Mouse (Mus musculus) liver, embryonic 11.5 days (tissue): ENCODE measurements around the gene Lpp. TPM values are rescaled to one million over a fixed set of nuclear protein-coding genes. Genes with fewer than 3 reads are reported as not detected.

Experiments used
- ATAC-seq: fragments of 200-750 bp; cut with Nextera tagmentation; replicated peaks from 2 replicates; pipeline ENCODE4 v1.8.0; 2017; ENCODE audit warnings: moderate number of reproducible peaks, mild to moderate bottlenecking, moderate TSS enrichment, moderate library complexity; ENCODE audit not compliant: low FRiP score
- DNase-seq: peaks from one replicate; pipeline ENCODE4 v3.0.0-alpha.2; 2017; ENCODE audit warnings: low spot score
- H3K27ac ChIP-seq: fragments of 300-500 bp; sonication (generic); 2 replicates; pipeline ENCODE4 v1.5.1; 2014; ENCODE audit warnings: mild to moderate bottlenecking, low read depth, low read length, control low read depth
- H3K27me3 ChIP-seq: fragments of 300-500 bp; sonication (generic); replicated peaks from 2 replicates; pipeline ENCODE4 v1.6.1; 2014; ENCODE audit warnings: low read length, mixed read lengths; ENCODE audit not compliant: control insufficient read depth, insufficient read depth
- H3K36me3 ChIP-seq: fragments of 300-500 bp; sonication (generic); 2 replicates; pipeline ENCODE4 v1.6.1; 2014; ENCODE audit warnings: mild to moderate bottlenecking, low read length, moderate library complexity, mixed read lengths; ENCODE audit not compliant: control insufficient read depth, insufficient read depth
- H3K4me1 ChIP-seq: fragments of 300-500 bp; sonication (generic); replicated peaks from 2 replicates; pipeline ENCODE4 v1.6.1; 2014; ENCODE audit warnings: low read length, mixed read lengths; ENCODE audit not compliant: control insufficient read depth, insufficient read depth
- H3K4me2 ChIP-seq: fragments of 300-500 bp; sonication (generic); 2 replicates; pipeline ENCODE4 v1.6.1; 2014; ENCODE audit warnings: mild to moderate bottlenecking, control low read depth, moderate library complexity
- H3K4me3 ChIP-seq: fragments of 300-500 bp; sonication (generic); 2 replicates; pipeline ENCODE4 v1.5.1; 2014; ENCODE audit warnings: low read depth, low read length, control low read depth
- H3K9ac ChIP-seq: fragments of 300-500 bp; sonication (generic); 2 replicates; pipeline ENCODE4 v1.6.1; 2014; ENCODE audit warnings: low read depth, low read length, control low read depth
- H3K9me3 ChIP-seq: fragments of 300-500 bp; sonication (generic); 2 replicates; pipeline ENCODE4 v1.6.1; 2016; ENCODE audit warnings: low read length, inconsistent platforms, mixed read lengths; ENCODE audit not compliant: control insufficient read depth
- WGBS: fragments of 180-500 bp; shearing (Covaris S2); extraction: QIAGEN DNeasy Blood & Tissue Kit; methylation state at CpG from one replicate; pipeline ENCODE4 v1.1.7; 2014; 5-methylcytosine and 5-hydroxymethylcytosine counted together
- polyA plus RNA-seq: library from polyadenylated mRNA; unstranded; fragments of >200 nt; fragmentation: Nextera tagmentation; extraction: Ambion mirVana; gene quantifications from 2 replicates; pipeline ENCODE4 v1.2.1, GENCODE M21; 2014

Gene Lpp
- polyA plus RNA-seq, 1 experiment from 2014 or later = 21.2 TPM

GRCm38 (mm10) chr16:24830939-24831338 is 437.6 kb downstream of the Lpp start:
- no peak for DNase-seq
- Histone ChIP-seq H3K9me3 (no peaks in the 10 kb centered on the region), H3K4me1 (no peaks in the 10 kb centered on the region), H3K4me2 (no peak overlapping the region), H3K27me3 (no peaks in the 10 kb centered on the region), H3K9ac (no peak overlapping the region), H3K27ac (no peak overlapping the region), H3K4me3 (no peak overlapping the region), H3K36me3 (no peaks in the 10 kb centered on the region)
- 52% methylated on average over 7 of the region's 7 CpGs for WGBS
- no peak for ATAC-seq

GRCm38 (mm10) chr16:24833221-24833620 is 439.9 kb downstream of the Lpp start:
- no peak overlapping the region for H3K9ac ChIP-seq
- ATAC-seq (no peak), DNase-seq (no peak)
- H3K9me3 ChIP-seq = no peaks in the 10 kb centered on the region
- H3K27ac ChIP-seq = no peak overlapping the region
- no peak overlapping the region for H3K4me2 ChIP-seq
- H3K4me1 ChIP-seq = no peaks in the 10 kb centered on the region
- no peaks in the 10 kb centered on the region for H3K27me3 ChIP-seq
- no peaks in the 10 kb centered on the region for H3K36me3 ChIP-seq
- WGBS = 83% methylated on average over 8 of the region's 8 CpGs
- H3K4me3 ChIP-seq = no peak overlapping the region

GRCm38 (mm10) chr16:24834536-24834935 is 441.2 kb downstream of the Lpp start:
- DNase-seq = no peak
- Histone ChIP-seq H3K4me2 (no peak overlapping the region), H3K36me3 (no peaks in the 10 kb centered on the region), H3K27ac (no peak overlapping the region), H3K9ac (no peak overlapping the region), H3K4me1 (no peaks in the 10 kb centered on the region), H3K9me3 (no peaks in the 10 kb centered on the region), H3K4me3 (no peak overlapping the region), H3K27me3 (no peaks in the 10 kb centered on the region)
- ATAC-seq = no peak
- WGBS = 79% methylated on average over 9 of the region's 9 CpGs

- no peak overlapping the region for H3K9ac ChIP-seq
- H3K27me3 ChIP-seq = no peaks in the 10 kb centered on the region
- DNase-seq = no peak
- H3K4me1 ChIP-seq = no peaks in the 10 kb centered on the region
- no peak overlapping the region for H3K4me3 ChIP-seq
- WGBS = 82% methylated on average over 5 of the region's 5 CpGs
- no peak for ATAC-seq
- no peak overlapping the region for H3K4me2 ChIP-seq
- H3K27ac ChIP-seq = no peak overlapping the region
- H3K36me3 ChIP-seq = no peaks in the 10 kb centered on the region
- no peaks in the 10 kb centered on the region for H3K9me3 ChIP-seq
Measured at GRCm38 (mm10) chr16:24836550-24836949, 443.2 kb downstream of the Lpp start.

GRCm38 (mm10) chr16:24839018-24839417 is 445.7 kb downstream of the Lpp start:
- H3K9ac ChIP-seq = no peak overlapping the region
- ATAC-seq (no peak), DNase-seq (no peak)
- H3K4me1 ChIP-seq = no peaks in the 10 kb centered on the region
- 88% methylated on average over 1 of the region's 1 CpGs for WGBS
- no peak overlapping the region for H3K4me2 ChIP-seq
- no peaks in the 10 kb centered on the region for H3K27me3 ChIP-seq
- H3K36me3 ChIP-seq = no peaks in the 10 kb centered on the region
- H3K27ac ChIP-seq = no peak overlapping the region
- no peak overlapping the region for H3K4me3 ChIP-seq
- H3K9me3 ChIP-seq = no peaks in the 10 kb centered on the region

GRCm38 (mm10) chr16:24840073-24840472 is 446.8 kb downstream of the Lpp start:
- ATAC-seq (no peak), DNase-seq (no peak)
- no peaks in the 10 kb centered on the region for H3K9me3 ChIP-seq
- H3K36me3 ChIP-seq = no peaks in the 10 kb centered on the region
- H3K27me3 ChIP-seq = no peaks in the 10 kb centered on the region
- H3K4me3 ChIP-seq = no peak overlapping the region
- no peak overlapping the region for H3K4me2 ChIP-seq
- H3K27ac ChIP-seq = no peak overlapping the region
- H3K9ac ChIP-seq = no peak overlapping the region
- no peaks in the 10 kb centered on the region for H3K4me1 ChIP-seq
- 84% methylated on average over 5 of the region's 5 CpGs for WGBS

GRCm38 (mm10) chr16:24846141-24846540 is 452.8 kb downstream of the Lpp start:
- H3K9me3 ChIP-seq = no peaks in the 10 kb centered on the region
- 50% methylated on average over 1 of the region's 1 CpGs for WGBS
- no peaks in the 10 kb centered on the region for H3K4me1 ChIP-seq
- H3K4me2 ChIP-seq = no peak overlapping the region
- no peaks in the 10 kb centered on the region for H3K27me3 ChIP-seq
- H3K9ac ChIP-seq = no peak overlapping the region
- H3K27ac ChIP-seq = no peak overlapping the region
- no peak for DNase-seq
- H3K4me3 ChIP-seq = no peak overlapping the region
- no peak for ATAC-seq
- no peaks in the 10 kb centered on the region for H3K36me3 ChIP-seq

GRCm38 (mm10) chr16:24859509-24860140 is 466.3 kb downstream of the Lpp start:
- Histone ChIP-seq H3K36me3 (no peaks in the 10 kb centered on the region), H3K27ac (no peak overlapping the region), H3K9me3 (no peaks in the 10 kb centered on the region), H3K27me3 (no peaks in the 10 kb centered on the region), H3K4me1 (no peaks in the 10 kb centered on the region), H3K4me2 (no peak overlapping the region), H3K4me3 (no peak overlapping the region), H3K9ac (no peak overlapping the region)
- ATAC-seq = no peak
- no peak for DNase-seq
- 70% methylated on average over 9 of the region's 9 CpGs for WGBS

- no peaks in the 10 kb centered on the region for H3K9me3 ChIP-seq
- H3K4me3 ChIP-seq = no peak overlapping the region
- no peaks in the 10 kb centered on the region for H3K36me3 ChIP-seq
- H3K4me2 ChIP-seq = no peak overlapping the region
- 76% methylated on average over 7 of the region's 7 CpGs for WGBS
- DNase-seq (no peak), ATAC-seq (no peak)
- H3K9ac ChIP-seq = no peak overlapping the region
- H3K27me3 ChIP-seq = no peaks in the 10 kb centered on the region
- H3K4me1 ChIP-seq = no peaks in the 10 kb centered on the region
- no peak overlapping the region for H3K27ac ChIP-seq
Measured at GRCm38 (mm10) chr16:24860445-24860844, 467.1 kb downstream of the Lpp start.
